In genomic region chr8:66392900-66393299, GRCm38 (mm10) we compare ENCODE assay signal across 18 mouse cellular contexts.
"Had no signal": no experiment of that assay in that cellular context is flagged by ENCODE, and none has a peak within 500 bp of the region (broad histone marks: within the 10 kb centered on the region; RNA-seq: fewer than 3 reads in every experiment).

No protein-coding gene starts in this region.

- ATAC-seq: hindbrain, postnatal 0 days had no signal

- DNase-seq: kidney, adult 11 months; kidney, postnatal 10 days; kidney, postnatal 4 days; lung, adult 2 months; lung, postnatal 4 days; midbrain, embryonic 14.5 days; right cerebral cortex, adult 18-20 months; right cerebral cortex, postnatal 25 days; thymus, adult 2 months; thymus, postnatal 25 days had no signal

- H3K4me2 ChIP-seq: limb, embryonic 15.5 days; neural tube, embryonic 15.5 days; stomach, embryonic 15.5 days had no signal

- H3K36me3 ChIP-seq: limb, embryonic 15.5 days; neural tube, embryonic 15.5 days; stomach, embryonic 15.5 days had no signal

- H3K27me3 ChIP-seq: limb, embryonic 15.5 days; neural tube, embryonic 15.5 days; stomach, embryonic 15.5 days had no signal

- H3K9me3 ChIP-seq: limb, embryonic 15.5 days; neural tube, embryonic 15.5 days; stomach, embryonic 15.5 days had no signal

- H3K9ac ChIP-seq: limb, embryonic 15.5 days; liver, embryonic 14.5 days; neural tube, embryonic 15.5 days; stomach, embryonic 15.5 days had no signal

- H3K4me3 ChIP-seq: layer of hippocampus, adult 2 months; left cerebral cortex, adult 2 months; limb, embryonic 15.5 days; myocyte; neural tube, embryonic 15.5 days; stomach, embryonic 15.5 days had no signal

- H3K27ac ChIP-seq: hindbrain, postnatal 0 days; layer of hippocampus, adult 2 months; left cerebral cortex, adult 2 months; limb, embryonic 15.5 days; liver, embryonic 14.5 days; neural tube, embryonic 15.5 days; stomach, embryonic 15.5 days had no signal

- H3K4me1 ChIP-seq: limb, embryonic 15.5 days; neural tube, embryonic 15.5 days; stomach, embryonic 15.5 days had no signal
